Mouse (Mus musculus): ENCODE results near the gene Nufip2.
"Not testable (repeated sequence)": the region's sequence is repeated elsewhere in the genome, so short reads cannot be mapped to it uniquely, and the experiment has no call there.

Nufip2 gene

DNA sequence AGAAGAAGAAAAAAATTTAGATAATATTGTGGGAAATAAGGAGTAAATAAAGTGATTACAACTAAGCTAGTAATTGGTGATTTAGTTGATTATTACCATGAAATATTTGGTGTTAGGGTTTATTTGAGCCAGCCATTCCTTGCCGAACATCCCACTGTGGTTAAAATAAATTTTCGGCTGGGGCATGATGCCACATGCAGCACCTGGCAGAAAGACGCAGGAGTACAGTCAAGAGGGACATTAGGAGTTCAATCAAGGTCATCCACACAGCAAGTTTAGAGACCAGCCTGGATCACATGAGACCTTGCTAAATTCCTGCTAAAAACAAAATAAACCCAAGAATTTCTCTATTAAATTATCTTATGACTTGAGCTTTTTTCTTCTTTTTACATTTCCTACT is 23.1 kb downstream of the Nufip2 start:
- in situ Hi-C loops (cut with MboI; ENCODE audit: low sequenced_read_pairs): no loop called here

DNA sequence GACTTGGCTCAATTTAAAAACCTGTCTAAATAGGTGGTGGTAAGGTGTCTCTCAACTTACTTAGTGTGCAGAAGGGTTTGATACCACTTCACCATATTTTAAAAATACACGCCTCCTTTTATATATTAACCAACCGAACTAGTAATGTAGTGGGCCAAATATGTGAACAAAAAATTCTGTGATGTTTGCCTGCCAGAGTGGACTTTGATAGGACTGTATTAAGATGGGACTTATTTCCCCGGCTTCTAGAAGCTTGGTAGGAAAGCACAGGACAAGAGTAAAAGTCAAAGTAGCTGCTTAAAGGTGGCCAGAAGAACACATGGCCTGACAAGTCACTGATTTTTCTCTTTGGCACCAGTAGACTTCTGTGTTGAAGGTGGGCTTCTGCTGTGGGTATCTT is 27.8 kb downstream of the Nufip2 start:
- in situ Hi-C loops (cut with MboI; ENCODE audit: low sequenced_read_pairs): no loop called here

GRCm38 (mm10) chr11:77719055-77719454 is 33.1 kb downstream of the Nufip2 start:
- in situ Hi-C loops (cut with MboI; ENCODE audit: low sequenced_read_pairs): no loop called here

- in situ Hi-C loops (cut with MboI; ENCODE audit: low sequenced_read_pairs): no loop called here
These were observed 35.4 kb downstream of the Nufip2 start for GRCm38 (mm10) chr11:77721389-77721788.

DNA sequence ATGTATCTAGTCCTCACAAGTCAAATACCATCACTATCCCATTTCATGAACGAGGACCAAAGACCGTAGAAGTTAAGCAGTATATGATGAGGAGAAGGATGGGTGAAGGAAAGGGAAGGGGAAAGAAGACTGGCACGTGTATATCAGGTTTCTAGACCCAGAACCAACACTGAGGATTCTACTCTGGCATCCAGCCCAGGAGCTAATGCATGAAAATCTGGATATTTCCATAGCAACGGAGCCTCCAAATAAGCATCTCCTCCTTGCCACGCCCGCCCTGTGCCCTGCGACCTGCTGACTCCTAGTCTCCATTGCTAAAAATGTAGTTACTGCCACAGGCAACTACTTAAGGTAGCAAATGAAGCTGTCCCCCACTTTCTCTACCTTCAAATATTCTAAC is 38.8 kb downstream of the Nufip2 start:
- in situ Hi-C loops (cut with MboI; ENCODE audit: low sequenced_read_pairs): no loop called here

- in situ Hi-C loops (cut with MboI; ENCODE audit: low sequenced_read_pairs): no loop called here
These were observed 39.2 kb downstream of the Nufip2 start, which contains the start of gene Cryba1 for GRCm38 (mm10) chr11:77725183-77725582. Gene Cryba1 (minus strand): TSS chr11:77725283.

- in situ Hi-C loops (cut with MboI; ENCODE audit: low sequenced_read_pairs): no loop called here
These were observed 42.6 kb downstream of the Nufip2 start for GRCm38 (mm10) chr11:77728587-77728986.

GRCm38 (mm10) chr11:77737289-77737688 is 51.3 kb downstream of the Nufip2 start:
- in situ Hi-C loops (cut with MboI; ENCODE audit: low sequenced_read_pairs): no loop called here

DNA sequence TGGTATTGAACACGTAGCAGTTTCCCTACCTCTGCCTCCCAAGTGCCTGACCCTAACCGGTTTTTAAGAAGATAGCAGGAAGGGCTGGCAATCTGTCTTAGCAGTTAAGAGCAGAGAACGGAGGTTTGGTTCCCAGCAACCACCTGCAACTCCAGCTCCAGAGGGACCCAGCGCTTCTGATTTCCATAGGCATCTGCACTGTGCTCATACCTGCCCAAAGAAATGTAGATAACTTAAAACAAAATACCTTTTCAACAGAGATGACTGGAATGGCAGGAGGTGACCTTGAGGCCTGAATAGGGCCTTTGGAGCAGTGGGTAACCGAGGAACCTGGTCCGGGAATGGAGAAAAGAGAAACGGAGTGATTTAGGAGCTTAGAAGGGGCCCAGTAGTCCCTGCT is 52.6 kb downstream of the Nufip2 start:
- in situ Hi-C loops (cut with MboI; ENCODE audit: low sequenced_read_pairs): no loop called here

GRCm38 (mm10) chr11:77743966-77744365 is 58.0 kb downstream of the Nufip2 start:
- in situ Hi-C loops (cut with MboI; ENCODE audit: low sequenced_read_pairs): no loop called here

DNA sequence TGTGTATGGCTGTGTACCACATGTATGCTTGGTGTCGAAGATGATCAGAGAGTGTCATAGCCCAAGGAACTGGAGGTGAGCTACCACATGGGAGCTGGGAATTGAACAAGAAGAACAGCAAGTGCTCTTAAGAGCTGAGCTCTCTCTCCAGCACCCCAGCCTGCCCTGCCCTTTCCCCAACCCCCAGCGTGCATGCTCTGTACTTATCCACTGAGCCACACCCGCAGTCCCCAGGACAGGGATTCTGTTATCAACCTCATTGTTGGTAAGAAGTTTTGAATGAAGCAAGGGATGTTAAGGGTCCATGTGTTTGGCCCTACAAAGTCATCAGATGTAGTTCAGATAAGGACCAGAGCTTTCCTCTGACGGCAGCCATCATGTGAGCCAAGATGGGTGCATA is 60.7 kb downstream of the Nufip2 start:
- in situ Hi-C loops (cut with MboI; ENCODE audit: low sequenced_read_pairs): no loop called here

GRCm38 (mm10) chr11:77747103-77747502 is 61.1 kb downstream of the Nufip2 start:
- in situ Hi-C loops (cut with MboI; ENCODE audit: low sequenced_read_pairs): not testable (repeated sequence)

DNA sequence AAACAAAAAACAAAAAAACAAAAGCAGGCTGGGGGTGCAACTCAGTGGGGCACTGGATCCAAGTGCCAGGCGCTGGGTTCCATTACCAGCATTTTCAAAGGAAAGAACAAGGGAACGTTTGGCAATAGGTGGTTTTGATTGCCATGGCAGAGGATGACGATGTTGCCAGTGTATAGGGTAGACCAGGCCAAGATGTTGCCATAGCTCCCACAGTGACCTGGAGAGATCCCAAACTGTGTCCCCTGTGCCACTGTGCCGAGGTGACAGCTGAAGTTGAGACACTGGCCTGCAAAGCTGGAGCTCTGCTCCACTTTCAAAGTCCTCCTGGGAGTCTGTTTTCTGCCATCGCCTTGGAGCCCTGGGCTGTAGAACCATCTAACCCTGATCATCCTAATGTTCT is 63.0 kb downstream of the Nufip2 start:
- in situ Hi-C loops (cut with MboI; ENCODE audit: low sequenced_read_pairs): no loop called here

- in situ Hi-C loops (cut with MboI; ENCODE audit: low sequenced_read_pairs): no loop called here
These were observed 66.6 kb downstream of the Nufip2 start for GRCm38 (mm10) chr11:77752525-77752924.

DNA sequence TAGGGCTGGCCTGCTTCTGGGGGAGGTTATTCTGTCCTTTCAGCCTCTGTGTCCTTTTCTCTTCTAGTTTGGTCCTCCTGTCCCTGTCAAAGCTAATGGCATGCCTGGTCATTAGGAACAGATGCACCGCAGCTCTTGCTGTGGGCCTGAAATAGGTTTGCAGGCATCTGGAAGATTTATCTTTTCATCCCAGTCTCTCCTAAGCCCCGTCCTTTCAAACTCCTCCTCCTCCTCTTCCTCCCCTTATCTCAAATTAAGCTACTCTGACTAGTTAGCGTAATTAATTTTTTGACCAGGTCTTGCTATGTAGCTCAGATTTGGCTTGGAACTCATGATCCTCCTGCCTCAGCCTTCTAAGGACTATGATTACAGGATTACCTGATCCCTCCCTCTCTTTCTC is 67.5 kb downstream of the Nufip2 start:
- in situ Hi-C loops (cut with MboI; ENCODE audit: low sequenced_read_pairs): no loop called here

DNA sequence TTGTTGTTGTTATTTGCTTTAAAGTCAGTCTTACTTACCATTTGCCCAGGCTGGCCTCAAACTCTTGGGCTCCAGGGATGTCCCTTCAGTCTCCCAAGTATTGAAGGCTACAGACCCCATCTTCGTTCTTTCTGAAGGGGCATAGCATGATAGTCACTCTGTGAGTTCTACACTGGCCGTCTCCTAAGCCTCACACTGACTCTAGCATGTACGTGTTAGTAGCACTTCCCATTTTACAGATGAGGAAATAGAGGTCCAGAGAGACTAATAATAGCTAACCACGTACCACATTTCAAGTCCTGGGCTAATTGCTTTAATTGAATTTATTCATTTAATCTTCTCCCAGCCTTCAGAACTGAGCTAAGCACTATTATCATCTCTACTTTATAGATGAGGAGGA is 74.1 kb downstream of the Nufip2 start:
- in situ Hi-C loops (cut with MboI; ENCODE audit: low sequenced_read_pairs): no loop called here

- in situ Hi-C loops (cut with MboI; ENCODE audit: low sequenced_read_pairs): no loop called here
These were observed 77.1 kb downstream of the Nufip2 start, which contains the start of gene Myo18a for GRCm38 (mm10) chr11:77762783-77763672. Gene Myo18a (plus strand): TSS chr11:77763246.

DNA sequence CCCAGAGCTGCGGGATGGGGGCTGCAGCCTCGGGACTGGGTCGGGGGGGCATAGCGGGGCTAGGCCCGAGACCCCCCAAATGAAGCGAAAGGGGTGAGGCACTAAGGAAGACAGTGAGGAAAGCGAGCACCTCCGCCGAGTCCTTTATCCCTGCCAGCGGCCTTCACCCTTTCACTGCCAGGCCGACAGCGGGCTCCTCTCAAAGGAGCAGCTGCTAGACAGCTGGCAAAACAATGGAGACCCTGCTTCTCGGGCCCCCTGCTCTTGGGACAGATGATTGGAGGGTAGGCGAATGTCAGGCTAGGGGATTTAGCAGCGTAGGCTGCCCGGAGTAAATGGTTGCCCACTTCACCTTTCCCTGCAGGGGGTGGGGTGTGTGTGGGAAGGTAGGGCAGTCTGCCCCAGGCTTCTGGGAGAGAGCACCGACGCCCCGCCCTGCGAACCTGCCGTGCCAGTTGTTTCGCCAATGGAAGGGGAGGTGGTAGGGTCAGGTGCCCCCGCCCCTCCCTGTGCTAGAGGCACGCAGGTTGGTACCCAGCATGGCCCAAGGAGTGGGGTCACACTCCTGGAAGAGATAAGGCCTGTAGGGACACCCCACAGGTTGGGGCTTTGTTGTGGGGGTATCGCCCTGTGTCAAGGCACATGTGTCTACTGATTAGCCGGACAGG is 77.9 kb downstream of the Nufip2 start:
- in situ Hi-C loops (cut with MboI; ENCODE audit: low sequenced_read_pairs): no loop called here

DNA sequence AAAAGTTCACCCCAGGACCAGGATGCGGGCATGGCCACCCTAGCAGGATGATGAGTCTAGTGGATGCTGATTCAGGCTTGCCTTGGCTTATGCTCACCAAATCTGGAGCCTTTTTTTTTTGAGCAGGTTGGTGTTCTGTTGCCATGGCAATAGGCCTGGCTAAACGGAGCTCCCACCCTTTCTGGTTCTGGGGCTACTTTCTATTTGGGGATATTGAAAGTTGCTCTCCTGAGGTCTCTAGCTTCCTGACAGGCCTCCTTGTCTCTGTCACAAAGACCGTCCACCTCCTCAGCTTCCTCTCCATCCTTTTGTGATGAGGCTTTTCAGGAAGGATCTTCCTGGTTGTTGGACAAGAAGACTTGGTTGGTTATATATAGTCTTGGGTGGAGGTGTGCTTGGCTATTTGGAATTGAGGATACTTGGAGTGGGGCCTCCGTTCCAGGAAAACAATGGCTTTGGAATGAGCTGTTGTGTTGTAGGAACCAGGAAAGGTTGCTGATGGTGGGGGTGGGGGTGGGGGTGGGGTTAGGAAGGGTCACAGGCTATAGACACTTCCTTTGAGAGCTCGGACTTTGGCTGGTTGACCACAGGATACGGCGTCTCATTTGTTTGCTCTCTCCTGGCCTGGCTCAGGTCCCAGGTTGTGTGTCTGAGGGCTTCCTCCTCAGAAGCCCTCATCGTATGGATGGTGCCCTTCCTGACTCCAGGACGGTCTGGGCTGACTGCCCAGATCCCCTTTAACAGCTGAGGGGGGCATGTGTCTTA is 78.9 kb downstream of the Nufip2 start:
- in situ Hi-C loops (cut with MboI; ENCODE audit: low sequenced_read_pairs): no loop called here

- in situ Hi-C loops (cut with MboI; ENCODE audit: low sequenced_read_pairs): no loop called here
These were observed 79.5 kb downstream of the Nufip2 start for GRCm38 (mm10) chr11:77765459-77765777.

- in situ Hi-C loops (cut with MboI; ENCODE audit: low sequenced_read_pairs): no loop called here
These were observed 80.5 kb downstream of the Nufip2 start for GRCm38 (mm10) chr11:77766351-77767001.

Data from CH12F3 (cell line).